In genomic region chr17:8802889-8803799, GRCm38 (mm10) we compare ENCODE assay signal across 8 mouse cellular contexts.
DNase-seq lines count a peak whose midpoint lies in the region; ATAC-seq lines count a peak whose summit lies in the region.

No protein-coding gene starts in this region.

- peak overlapping the region; percentile 92 for H3K4me3 ChIP-seq in megakaryocyte, embryonic 14.5 days (replicated peaks)
- peak overlapping the region; percentile 81 for H3K4me3 ChIP-seq in forebrain, embryonic 10.5 days
- peak overlapping the region; percentile 70 for H3K4me3 ChIP-seq in limb, embryonic 15.5 days
- H3K4me3 ChIP-seq in stomach, embryonic 15.5 days (replicated peaks): peak overlapping the region; percentile 66

- H3K4me1 ChIP-seq in megakaryocyte, embryonic 14.5 days: peaks cover 70% of the 10 kb centered on the region
- H3K4me1 ChIP-seq in forebrain, embryonic 10.5 days: peaks cover 56% of the 10 kb centered on the region
- H3K4me1 ChIP-seq in limb, embryonic 15.5 days: peaks cover 36% of the 10 kb centered on the region
- H3K4me1 ChIP-seq in stomach, embryonic 15.5 days: peaks cover 5% of the 10 kb centered on the region; the same call in 1 of the 2 replicates

- DNase-seq in forebrain, embryonic 10.5 days (ENCODE audit: extremely low spot score, low spot score): peak; percentile 51
- DNase-seq in layer of hippocampus, postnatal 14 days (ENCODE audit: low spot score in 2 of 2): no peak
- DNase-seq in lung, postnatal 10 days: no peak
- no peak for DNase-seq in left cerebral cortex, adult 8-10 months (ENCODE audit: low spot score in 2 of 2)

- peaks cover 90% of the 10 kb centered on the region for H3K27me3 ChIP-seq in megakaryocyte, embryonic 14.5 days (replicated peaks)
- peaks cover 81% of the 10 kb centered on the region for H3K27me3 ChIP-seq in forebrain, embryonic 10.5 days (ENCODE audit: poor library complexity, severe bottlenecking)
- H3K27me3 ChIP-seq in limb, embryonic 15.5 days: peaks cover 59% of the 10 kb centered on the region
- peaks cover 70% of the 10 kb centered on the region for H3K27me3 ChIP-seq in stomach, embryonic 15.5 days (replicated peaks)

- no peaks in the 10 kb centered on the region for H3K36me3 ChIP-seq in megakaryocyte, embryonic 14.5 days (replicated peaks; ENCODE audit: low read length)
- H3K36me3 ChIP-seq in forebrain, embryonic 10.5 days (replicated peaks): no peaks in the 10 kb centered on the region
- H3K36me3 ChIP-seq in limb, embryonic 15.5 days: no peaks in the 10 kb centered on the region
- H3K36me3 ChIP-seq in stomach, embryonic 15.5 days: no peaks in the 10 kb centered on the region

- peak overlapping the region; percentile 92 for H3K4me2 ChIP-seq in limb, embryonic 15.5 days
- H3K4me2 ChIP-seq in stomach, embryonic 15.5 days: peak overlapping the region; percentile 95

- peak overlapping the region; percentile 89 for H3K27ac ChIP-seq in forebrain, embryonic 10.5 days
- no peak overlapping the region for H3K27ac ChIP-seq in limb, embryonic 15.5 days
- H3K27ac ChIP-seq in stomach, embryonic 15.5 days: no peak overlapping the region

- no peak for ATAC-seq in megakaryocyte, adult 5-6 weeks (ENCODE audit: poor library complexity, severe bottlenecking)
- ATAC-seq in limb, embryonic 15.5 days (ENCODE audit: insufficient number of reproducible peaks, low FRiP score, low TSS enrichment, low read depth): no peak
- no peak for ATAC-seq in stomach, embryonic 15.5 days (ENCODE audit: insufficient read depth, low FRiP score, low read depth)

- H3K9me3 ChIP-seq in megakaryocyte, embryonic 14.5 days: no peaks in the 10 kb centered on the region
- no peaks in the 10 kb centered on the region for H3K9me3 ChIP-seq in forebrain, embryonic 10.5 days
- no peaks in the 10 kb centered on the region for H3K9me3 ChIP-seq in limb, embryonic 15.5 days
- no peaks in the 10 kb centered on the region for H3K9me3 ChIP-seq in stomach, embryonic 15.5 days

- H3K9ac ChIP-seq in limb, embryonic 15.5 days: 0 out of 2 replicates have a peak overlapping the region, but pooled peaks have one; percentile 5
- H3K9ac ChIP-seq in stomach, embryonic 15.5 days: no peak overlapping the region

- WGBS in forebrain, embryonic 10.5 days: 9% methylated on average over 27 of the region's 27 CpGs
- WGBS in limb, embryonic 15.5 days: 13% methylated on average over 27 of the region's 27 CpGs
- WGBS in stomach, embryonic 15.5 days: 11% methylated on average over 27 of the region's 27 CpGs
